Mouse (Mus musculus) cerebellum, adult 2 months (tissue): Measurements from ENCODE around the gene Stim2.

Experiments
- CTCF ChIP-seq: fragments of 200-500 bp; IDR thresholded peaks from 2 replicates; pipeline ENCODE4 v1.5.1; 2011; ENCODE audit warnings: low read depth, mild to moderate bottlenecking, control low read depth, low read length, moderate library complexity, borderline replicate concordance; ENCODE audit not compliant: insufficient read depth
- POLR2A ChIP-seq: fragments of 200-500 bp; IDR thresholded peaks from 2 replicates; pipeline ENCODE4 v1.6.1; 2011; ENCODE audit warnings: low read length, control low read depth, borderline replicate concordance; ENCODE audit not compliant: insufficient read depth

DNA sequence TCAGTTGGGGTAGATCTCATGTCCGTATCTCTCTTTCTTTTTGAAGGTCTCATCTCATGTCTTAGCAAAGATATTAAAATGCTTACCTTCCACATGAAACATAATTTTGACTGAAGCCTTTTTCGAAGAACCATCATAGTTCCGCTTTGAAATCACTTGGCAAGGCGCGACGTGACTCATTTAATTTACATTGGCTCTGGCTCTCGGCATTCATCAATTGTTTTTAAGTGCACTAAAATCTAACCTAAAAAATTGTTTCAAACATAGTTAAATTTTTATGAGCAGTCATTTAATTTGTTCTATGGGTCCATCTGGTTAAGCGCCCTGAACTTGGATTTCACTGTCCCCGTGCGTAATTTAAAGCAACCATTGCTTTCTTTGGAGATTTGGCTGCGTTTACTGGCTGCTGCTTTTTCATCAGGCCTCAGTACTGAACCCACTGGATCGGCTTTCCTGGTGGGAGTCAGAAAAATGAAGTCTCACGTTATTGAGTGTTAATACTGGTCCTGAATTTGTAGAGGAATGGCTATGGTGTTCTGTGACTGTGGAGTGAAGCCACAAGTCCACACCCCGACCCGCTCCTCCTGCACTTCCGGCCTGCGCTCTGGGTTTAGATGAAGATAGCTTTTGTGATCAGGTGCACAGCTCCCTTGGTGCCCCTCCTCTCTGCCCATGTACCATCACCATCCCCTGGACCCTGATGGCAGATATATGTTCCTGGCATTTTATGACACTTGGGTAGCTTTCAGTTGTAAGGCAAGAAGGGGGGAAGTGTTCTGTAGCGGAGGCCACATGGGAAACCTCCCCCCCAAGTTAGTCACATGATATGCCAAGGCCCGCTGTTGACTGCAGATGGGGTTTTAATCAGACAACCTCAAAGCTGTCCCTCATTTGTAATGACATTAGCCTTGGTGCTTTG lies 41.6 kb upstream of the Stim2 start:
- TF ChIP-seq POLR2A (no peak), CTCF (no peak)
